Comparison of ENCODE assay signal across 12 mouse cellular contexts in the genomic region with DNA sequence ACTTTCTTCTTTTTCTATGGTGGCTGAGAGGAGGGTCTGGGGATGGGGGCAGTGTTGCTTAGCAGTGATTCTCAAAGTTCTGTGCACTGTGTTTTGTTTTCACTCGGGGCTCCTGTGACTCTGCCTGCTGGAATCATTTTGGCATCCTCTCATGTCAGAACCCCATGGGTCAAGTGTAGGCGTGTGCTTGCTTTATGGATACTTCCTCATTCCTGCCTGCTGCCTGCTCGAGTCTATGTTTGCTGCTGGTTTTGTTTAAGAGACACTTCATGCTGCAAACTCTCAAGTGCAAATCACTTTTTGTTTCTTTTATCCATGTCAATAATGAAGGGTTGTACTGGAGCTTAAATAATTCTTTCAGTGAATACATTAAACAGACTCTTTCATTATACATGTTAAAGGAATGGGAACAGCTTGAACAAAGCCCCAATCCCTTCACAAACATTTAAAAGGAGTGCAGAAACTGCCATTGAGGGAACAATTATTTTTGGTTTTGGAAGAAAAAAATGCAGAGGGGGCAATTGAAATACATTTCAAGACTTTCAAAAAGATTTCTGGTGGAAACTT.
DNase-seq lines count a peak whose midpoint lies in the region; ATAC-seq and TF ChIP-seq lines count a peak whose summit lies in the region.
"Had no signal": no experiment of that assay in that cellular context is flagged by ENCODE, and none has a peak within 500 bp of the region (broad histone marks: within the 10 kb centered on the region; RNA-seq: fewer than 3 reads in every experiment).

No protein-coding gene starts in this region.

- no peak overlapping the region for H3K4me2 ChIP-seq in hindbrain, embryonic 11.5 days (replicated peaks; ENCODE audit: low read depth, low read length)
- H3K4me2 ChIP-seq in hindbrain, embryonic 13.5 days = no peak overlapping the region
- no peak overlapping the region for H3K4me2 ChIP-seq in stomach, embryonic 16.5 days (ENCODE audit: low read depth, low read length)
- H3K4me2 ChIP-seq in stomach, postnatal 0 days (replicated peaks; ENCODE audit: low read depth) = no peak overlapping the region
- H3K4me2 ChIP-seq: embryonic facial prominence, embryonic 15.5 days had no signal

- H3K9ac ChIP-seq in hindbrain, embryonic 11.5 days (ENCODE audit: low read depth, low read length) = no peak overlapping the region
- H3K9ac ChIP-seq in hindbrain, embryonic 13.5 days = no peak overlapping the region
- H3K9ac ChIP-seq in stomach, embryonic 16.5 days (ENCODE audit: low read length) = no peak overlapping the region
- no peak overlapping the region for H3K9ac ChIP-seq in stomach, postnatal 0 days (ENCODE audit: low read length)
- H3K9ac ChIP-seq: embryonic facial prominence, embryonic 15.5 days had no signal

- TF ChIP-seq EP300 in stomach, postnatal 0 days (optimal IDR thresholded peaks at IDR 0.05) = no peak

- no peaks in the 10 kb centered on the region for H3K36me3 ChIP-seq in hindbrain, embryonic 11.5 days (ENCODE audit: control insufficient read depth, insufficient read depth, low read length)
- no peaks in the 10 kb centered on the region for H3K36me3 ChIP-seq in hindbrain, embryonic 13.5 days
- H3K36me3 ChIP-seq in stomach, embryonic 16.5 days (ENCODE audit: control insufficient read depth, insufficient read depth, low read length) = no peaks in the 10 kb centered on the region
- H3K36me3 ChIP-seq in stomach, postnatal 0 days (ENCODE audit: control insufficient read depth, insufficient read depth, low read length) = no peaks in the 10 kb centered on the region
- no peaks in the 10 kb centered on the region for H3K36me3 ChIP-seq in thymus, adult 2 months (ENCODE audit: control insufficient read depth, insufficient read depth, low read length)
- H3K36me3 ChIP-seq: embryonic facial prominence, embryonic 15.5 days had no signal

- no peaks in the 10 kb centered on the region for H3K4me1 ChIP-seq in hindbrain, embryonic 11.5 days (replicated peaks; ENCODE audit: control insufficient read depth, insufficient read depth, low read length)
- no peaks in the 10 kb centered on the region for H3K4me1 ChIP-seq in hindbrain, embryonic 13.5 days (replicated peaks)
- no peaks in the 10 kb centered on the region for H3K4me1 ChIP-seq in stomach, embryonic 16.5 days (ENCODE audit: control insufficient read depth, insufficient read depth, low read length)
- no peaks in the 10 kb centered on the region for H3K4me1 ChIP-seq in stomach, postnatal 0 days (replicated peaks; ENCODE audit: control insufficient read depth, insufficient read depth)
- no peaks in the 10 kb centered on the region for H3K4me1 ChIP-seq in thymus, adult 2 months (replicated peaks; ENCODE audit: control insufficient read depth, insufficient read depth, low read length)
- H3K4me1 ChIP-seq: megakaryocyte, embryonic 14.5 days had no signal

- H3K4me3 ChIP-seq in hindbrain, embryonic 11.5 days (ENCODE audit: low read depth, low read length) = no peak overlapping the region
- H3K4me3 ChIP-seq in hindbrain, embryonic 13.5 days = no peak overlapping the region
- H3K4me3 ChIP-seq in stomach, embryonic 16.5 days (replicated peaks; ENCODE audit: low read length) = no peak overlapping the region
- H3K4me3 ChIP-seq in stomach, postnatal 0 days (ENCODE audit: low read depth, low read length) = no peak overlapping the region
- H3K4me3 ChIP-seq in thymus, adult 2 months (ENCODE audit: control insufficient read depth, insufficient read depth, low read length) = no peak overlapping the region
- H3K4me3 ChIP-seq: embryonic facial prominence, embryonic 15.5 days; layer of hippocampus, adult 2 months; megakaryocyte, embryonic 14.5 days had no signal

- no peak overlapping the region for H3K27ac ChIP-seq in hindbrain, embryonic 11.5 days (ENCODE audit: low read depth, low read length)
- H3K27ac ChIP-seq in hindbrain, embryonic 13.5 days = no peak overlapping the region
- no peak overlapping the region for H3K27ac ChIP-seq in stomach, embryonic 16.5 days (ENCODE audit: low read length)
- no peak overlapping the region for H3K27ac ChIP-seq in stomach, postnatal 0 days (replicated peaks)
- no peak overlapping the region for H3K27ac ChIP-seq in thymus, adult 2 months (ENCODE audit: control insufficient read depth, insufficient read depth, low read length)
- H3K27ac ChIP-seq: embryonic facial prominence, embryonic 15.5 days; layer of hippocampus, adult 2 months had no signal

- DNase-seq in hindbrain, embryonic 11.5 days (ENCODE audit: low spot score) = peak; percentile 19
- no peak for DNase-seq in stomach, postnatal 0 days (ENCODE audit: low spot score)
- peak; percentile 68 to 79 for DNase-seq in lung, adult 18-20 months
- no peak for DNase-seq in frontal cortex, postnatal 36 days (ENCODE audit: low spot score in 2 of 2)
- DNase-seq in thymus, adult 2 months = no peak
- no peak for DNase-seq in layer of hippocampus, postnatal 36 days
- DNase-seq: thymus, postnatal 25 days had no signal

- H3K9me3 ChIP-seq in hindbrain, embryonic 11.5 days (ENCODE audit: control insufficient read depth, low read length) = no peaks in the 10 kb centered on the region
- H3K9me3 ChIP-seq in hindbrain, embryonic 13.5 days = no peaks in the 10 kb centered on the region
- no peaks in the 10 kb centered on the region for H3K9me3 ChIP-seq in stomach, embryonic 16.5 days (replicated peaks; ENCODE audit: control insufficient read depth, low read length)
- H3K9me3 ChIP-seq in stomach, postnatal 0 days (ENCODE audit: control insufficient read depth, low read length) = no peaks in the 10 kb centered on the region
- H3K9me3 ChIP-seq: embryonic facial prominence, embryonic 15.5 days; megakaryocyte, embryonic 14.5 days had no signal

- ATAC-seq in hindbrain, embryonic 11.5 days (ENCODE audit: low FRiP score) = peak; percentile 59; the same call in 1 of the 2 replicates
- ATAC-seq in hindbrain, embryonic 13.5 days (ENCODE audit: low FRiP score) = no peak
- ATAC-seq in stomach, embryonic 16.5 days (ENCODE audit: insufficient read depth, low FRiP score) = 0 out of 2 replicates have a peak, but pooled peaks have one; percentile 40
- no peak for ATAC-seq in stomach, postnatal 0 days (ENCODE audit: low FRiP score, low TSS enrichment)

- TF ChIP-seq POLR2A in thymus, adult 2 months (IDR thresholded peaks at IDR 0.05; ENCODE audit: control insufficient read depth, extremely low read depth, insufficient read depth, low read length, poor library complexity) = no peak

- H3K27me3 ChIP-seq in hindbrain, embryonic 11.5 days (ENCODE audit: control insufficient read depth, insufficient read depth, low read length) = no peaks in the 10 kb centered on the region
- H3K27me3 ChIP-seq in hindbrain, embryonic 13.5 days = peaks cover 11% of the 10 kb centered on the region
- no peaks in the 10 kb centered on the region for H3K27me3 ChIP-seq in stomach, embryonic 16.5 days (ENCODE audit: control insufficient read depth, insufficient read depth, low read length)
- H3K27me3 ChIP-seq in stomach, postnatal 0 days (ENCODE audit: control insufficient read depth, insufficient read depth, low read length) = no peaks in the 10 kb centered on the region
- no peaks in the 10 kb centered on the region for H3K27me3 ChIP-seq in thymus, adult 2 months (ENCODE audit: control insufficient read depth, insufficient read depth, low read length)
- H3K27me3 ChIP-seq: embryonic facial prominence, embryonic 15.5 days; megakaryocyte, embryonic 14.5 days had no signal

- 18% methylated on average over 3 of the region's 3 CpGs for WGBS in hindbrain, embryonic 11.5 days
- WGBS in hindbrain, embryonic 13.5 days = 6% methylated on average over 3 of the region's 3 CpGs
- 7% methylated on average over 3 of the region's 3 CpGs for WGBS in stomach, embryonic 16.5 days
- WGBS in stomach, postnatal 0 days = 1% methylated on average over 3 of the region's 3 CpGs
- WGBS in thymus, adult 2 months = 3% methylated on average over 3 of the region's 3 CpGs

- TF ChIP-seq CTCF in stomach, postnatal 0 days (IDR thresholded peaks at IDR 0.05; ENCODE audit: low read depth) = no peak
- TF ChIP-seq CTCF in thymus, adult 2 months (IDR thresholded peaks at IDR 0.05; ENCODE audit: borderline replicate concordance, control insufficient read depth, extremely low read depth, insufficient read depth, low read length, poor library complexity) = no peak

Comparison
In these comparisons a context has a peak if more than half of its experiments do, and no peak if none do; other contexts are left out.
1. ATAC-seq: peak in hindbrain, embryonic 11.5 days (single experiment) and stomach, embryonic 16.5 days (single experiment); none in hindbrain, embryonic 13.5 days (single experiment) and stomach, postnatal 0 days (single experiment).
2. DNase-seq: peak in hindbrain, embryonic 11.5 days (single experiment) and lung, adult 18-20 months (2 of 2); none in stomach, postnatal 0 days (single experiment), frontal cortex, postnatal 36 days (0 of 2), thymus, adult 2 months (single experiment) and layer of hippocampus, postnatal 36 days (0 of 2).